Mouse (Mus musculus) c-Kit-positive CD71-positive TER-119-negative erythroid progenitor cells, embryonic 14.5 days (primary cell): Measurements from ENCODE around the gene Tubgcp6.

Experiments
- DNase-seq: peaks from one replicate; pipeline ENCODE4 v3.0.0-alpha.2; 2013; ENCODE audit warnings: low read depth

The Tubgcp6 gene

DNA sequence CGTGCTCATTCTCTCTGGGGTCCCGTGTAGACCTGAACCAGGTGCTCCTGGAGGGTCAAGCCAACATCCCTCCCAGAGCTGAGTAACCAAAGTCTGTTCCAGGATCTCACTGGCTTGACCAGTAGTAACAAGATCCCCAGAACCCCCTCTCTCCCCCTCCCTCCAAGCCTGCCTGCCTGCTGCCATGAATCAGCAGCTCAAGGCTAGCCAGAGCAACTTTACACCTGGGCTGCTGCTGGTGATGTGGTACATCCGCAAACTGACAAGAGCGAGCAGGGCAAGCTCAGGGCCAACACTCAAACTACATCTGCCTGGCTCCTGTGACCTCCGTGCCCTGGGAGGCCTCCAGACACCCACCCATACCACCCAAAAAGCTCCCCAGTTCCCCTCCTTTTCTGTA is 18.5 kb upstream of the Tubgcp6 start:
- DNase-seq = no peak

DNA sequence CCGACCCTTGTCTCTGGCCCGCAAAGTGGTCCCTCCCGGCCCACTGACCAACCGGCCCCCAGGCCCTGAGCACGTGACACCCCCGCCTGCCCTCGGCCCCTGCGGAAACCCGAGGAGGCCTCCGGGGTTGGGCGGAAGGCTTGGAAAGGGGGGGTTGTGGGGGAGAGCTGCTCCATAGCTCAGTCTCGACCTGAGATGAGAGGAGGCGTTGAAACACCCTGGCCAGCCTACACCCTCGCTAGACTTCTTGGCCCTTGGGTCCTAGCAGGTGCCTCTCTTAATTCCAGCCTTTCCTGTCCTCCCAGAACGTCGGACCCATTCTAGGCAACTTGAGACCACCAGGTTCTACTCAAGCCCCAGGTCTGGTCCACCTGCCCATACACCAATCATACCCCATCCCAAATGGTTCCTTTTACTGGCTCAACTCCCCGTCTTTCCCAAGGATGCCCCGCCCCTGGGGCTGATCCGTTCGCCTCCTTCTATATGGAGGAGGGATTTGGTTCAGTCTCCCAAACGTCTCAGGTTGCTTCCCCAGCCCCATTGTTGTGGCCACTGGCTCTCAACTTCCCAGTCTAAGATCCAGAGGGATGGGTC is 17.8 kb upstream of the Tubgcp6 start, which contains the start of gene Mapk12:
Gene Mapk12 (minus strand): TSS at position 45 of the 594 bp plus-strand sequence.
- DNase-seq = no peak

DNA sequence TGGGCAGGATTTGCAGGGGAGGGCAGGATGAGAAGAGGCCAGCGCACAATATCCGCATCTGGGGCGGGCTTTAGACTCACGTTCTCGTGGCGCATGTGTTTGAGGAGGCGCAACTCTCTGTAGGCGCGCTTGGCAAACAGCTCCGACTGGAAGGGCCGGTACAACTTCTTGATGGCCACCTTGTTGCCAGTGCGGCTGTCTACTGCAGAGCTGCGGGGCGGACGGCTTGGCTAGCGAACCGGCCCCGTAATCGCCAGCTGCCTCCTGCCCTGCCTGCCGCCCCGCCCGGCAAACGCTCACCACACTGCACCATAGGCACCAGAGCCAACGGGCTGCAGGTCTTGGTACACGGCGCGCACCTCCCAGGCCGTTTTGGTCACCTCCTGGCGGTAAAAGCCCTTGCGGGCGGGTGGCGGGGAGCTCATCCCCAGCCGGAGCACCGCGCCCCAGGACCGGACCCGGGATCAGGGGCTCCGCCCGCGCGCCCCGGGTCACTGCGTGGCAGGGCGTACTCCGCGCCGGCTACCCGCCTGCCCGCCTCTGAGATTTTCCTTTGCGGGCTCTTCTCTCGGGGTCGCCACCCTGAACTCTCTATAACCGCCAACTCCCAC is 17.2 kb upstream of the Tubgcp6 start:
- DNase-seq = no peak

DNA sequence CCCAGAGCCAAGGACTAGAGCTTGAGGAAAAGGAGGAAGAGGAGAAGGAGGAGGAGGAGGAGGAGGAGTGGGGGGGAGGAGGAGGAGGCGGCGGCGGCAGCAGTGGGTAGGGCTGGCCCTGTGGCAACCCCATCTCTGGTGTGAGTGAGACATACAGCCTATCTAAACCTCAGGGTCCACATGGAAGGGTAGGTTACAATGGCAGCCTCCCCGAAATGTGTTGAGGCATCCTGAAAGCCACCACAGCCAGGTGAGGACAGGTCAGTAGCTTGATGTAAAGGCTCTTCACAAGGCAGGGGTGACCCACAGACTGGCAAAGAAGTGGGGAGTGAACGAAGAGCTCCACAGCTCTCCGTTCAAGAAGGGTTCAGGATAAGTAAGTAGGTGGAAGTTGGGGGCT is 15.6 kb upstream of the Tubgcp6 start:
- no peak for DNase-seq

DNA sequence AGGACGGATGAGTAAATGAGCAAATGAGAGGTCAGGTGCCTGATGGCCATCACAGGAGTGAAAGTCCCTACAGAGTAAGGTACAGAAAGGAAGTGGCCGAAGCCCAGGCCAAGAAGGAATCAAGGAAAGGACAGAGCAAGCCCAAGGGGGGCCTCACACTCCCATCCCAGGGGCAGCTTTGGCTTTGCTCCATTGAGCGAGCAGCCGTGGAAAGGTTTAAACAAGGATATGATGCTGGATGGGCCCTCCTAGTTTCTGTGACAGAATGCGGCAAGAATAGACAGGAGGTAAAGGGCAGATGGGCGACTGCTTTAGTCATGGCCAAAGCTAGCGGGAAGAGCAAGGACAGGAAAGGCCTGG is 15.1 kb upstream of the Tubgcp6 start:
- DNase-seq = no peak

DNA sequence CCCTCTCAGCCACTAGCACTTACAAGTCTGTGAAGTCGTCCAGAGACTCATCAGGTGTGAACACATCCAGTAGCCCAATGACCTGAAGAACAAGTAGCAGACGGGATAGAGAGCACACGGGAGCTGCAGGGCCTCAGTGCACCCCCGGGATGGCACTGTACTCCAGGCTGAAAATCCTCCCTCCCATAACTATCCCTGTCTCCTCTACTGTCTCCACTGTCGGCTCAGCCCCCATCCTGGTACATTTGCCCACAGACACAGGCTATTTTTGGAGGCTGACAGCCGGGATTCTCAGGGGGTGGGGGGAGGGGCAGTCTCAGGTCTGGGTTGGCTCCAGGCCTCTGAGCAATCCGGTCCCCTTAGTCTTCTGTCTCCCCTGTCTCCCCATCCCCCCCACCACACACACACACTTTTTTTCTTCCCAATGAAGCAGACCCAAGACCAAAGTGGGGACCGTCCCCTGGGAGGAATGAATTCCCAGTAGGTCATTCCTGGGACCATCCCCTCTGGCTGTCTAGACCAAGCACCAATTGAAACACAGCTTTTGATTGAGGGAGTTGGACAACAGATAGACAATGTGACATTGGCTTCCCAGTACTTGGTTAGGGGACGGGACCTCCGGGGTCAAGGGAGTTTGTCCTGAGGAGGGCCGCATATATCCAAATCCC is 14.6 kb upstream of the Tubgcp6 start:
- no peak for DNase-seq

DNA sequence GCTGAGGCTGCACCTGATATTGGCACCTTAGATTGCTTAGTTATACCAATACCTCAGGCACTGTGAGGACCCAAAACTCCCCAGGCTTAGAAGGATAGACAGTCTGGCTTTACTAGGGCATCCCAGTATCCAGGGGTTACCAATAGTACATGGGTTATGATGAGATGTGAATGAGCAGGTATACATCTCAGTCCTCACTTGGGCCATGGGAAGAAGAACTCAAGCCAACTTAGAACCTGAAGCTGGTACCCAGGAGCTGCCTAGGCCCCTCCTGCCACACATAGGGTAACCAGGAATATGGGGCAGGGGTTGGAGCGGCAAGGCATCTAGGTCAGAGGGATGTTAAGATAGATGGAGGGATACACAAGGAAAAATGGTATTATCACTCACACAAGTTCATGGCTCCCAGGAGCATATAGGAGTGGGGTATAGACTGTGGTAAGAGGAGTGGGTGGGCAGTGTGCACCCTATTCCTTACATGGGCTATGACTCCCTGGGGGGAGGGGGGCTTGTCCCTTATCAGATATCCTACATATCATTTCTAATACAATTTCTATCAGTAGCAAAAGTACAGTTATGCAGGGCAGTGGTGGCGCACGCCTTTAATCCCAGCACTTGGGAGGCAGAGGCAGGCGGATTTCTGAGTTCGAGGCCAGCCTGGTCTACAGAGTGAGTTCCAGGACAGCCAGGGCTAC is 13.7 kb upstream of the Tubgcp6 start:
- DNase-seq = no peak

DNA sequence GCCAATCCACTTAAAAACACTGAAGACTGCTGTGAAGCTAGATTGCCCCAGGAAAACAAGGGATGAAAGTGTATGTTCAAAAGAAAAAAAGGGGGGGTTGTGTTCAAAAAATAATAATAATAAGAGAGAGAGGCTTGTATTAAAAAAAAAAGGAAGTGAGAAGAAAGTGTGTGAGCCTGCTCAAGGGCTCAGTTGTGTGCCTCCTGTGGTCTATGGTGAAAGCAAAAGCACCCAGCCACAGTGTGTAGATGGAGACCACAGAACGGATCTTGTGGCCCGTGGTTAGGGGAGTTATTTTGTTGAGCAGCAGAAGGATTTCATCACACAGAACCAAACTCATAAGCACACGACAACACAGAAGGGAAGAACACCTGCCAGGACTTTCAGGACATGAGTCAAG is 8.4 kb upstream of the Tubgcp6 start:
- no peak for DNase-seq

DNA sequence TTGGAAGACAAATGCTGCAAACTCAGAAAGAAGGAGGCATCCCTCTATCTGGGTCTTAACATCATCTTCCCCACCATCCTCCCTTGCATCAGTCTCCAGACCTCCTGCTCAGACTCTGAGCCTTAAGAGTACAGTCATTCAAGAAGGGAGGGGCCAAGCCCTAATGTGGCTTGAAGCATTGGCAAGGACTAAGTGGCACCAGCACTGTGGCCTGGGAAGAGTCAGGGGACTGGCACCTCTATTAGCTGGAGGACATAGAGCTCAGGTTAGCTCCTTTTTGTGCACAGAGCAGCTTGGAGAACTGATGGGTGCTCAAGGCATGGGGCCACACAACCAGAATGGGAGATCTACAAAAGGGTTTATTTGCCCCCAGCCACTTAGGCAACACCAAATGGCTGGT is 7.3 kb upstream of the Tubgcp6 start:
- DNase-seq = no peak

DNA sequence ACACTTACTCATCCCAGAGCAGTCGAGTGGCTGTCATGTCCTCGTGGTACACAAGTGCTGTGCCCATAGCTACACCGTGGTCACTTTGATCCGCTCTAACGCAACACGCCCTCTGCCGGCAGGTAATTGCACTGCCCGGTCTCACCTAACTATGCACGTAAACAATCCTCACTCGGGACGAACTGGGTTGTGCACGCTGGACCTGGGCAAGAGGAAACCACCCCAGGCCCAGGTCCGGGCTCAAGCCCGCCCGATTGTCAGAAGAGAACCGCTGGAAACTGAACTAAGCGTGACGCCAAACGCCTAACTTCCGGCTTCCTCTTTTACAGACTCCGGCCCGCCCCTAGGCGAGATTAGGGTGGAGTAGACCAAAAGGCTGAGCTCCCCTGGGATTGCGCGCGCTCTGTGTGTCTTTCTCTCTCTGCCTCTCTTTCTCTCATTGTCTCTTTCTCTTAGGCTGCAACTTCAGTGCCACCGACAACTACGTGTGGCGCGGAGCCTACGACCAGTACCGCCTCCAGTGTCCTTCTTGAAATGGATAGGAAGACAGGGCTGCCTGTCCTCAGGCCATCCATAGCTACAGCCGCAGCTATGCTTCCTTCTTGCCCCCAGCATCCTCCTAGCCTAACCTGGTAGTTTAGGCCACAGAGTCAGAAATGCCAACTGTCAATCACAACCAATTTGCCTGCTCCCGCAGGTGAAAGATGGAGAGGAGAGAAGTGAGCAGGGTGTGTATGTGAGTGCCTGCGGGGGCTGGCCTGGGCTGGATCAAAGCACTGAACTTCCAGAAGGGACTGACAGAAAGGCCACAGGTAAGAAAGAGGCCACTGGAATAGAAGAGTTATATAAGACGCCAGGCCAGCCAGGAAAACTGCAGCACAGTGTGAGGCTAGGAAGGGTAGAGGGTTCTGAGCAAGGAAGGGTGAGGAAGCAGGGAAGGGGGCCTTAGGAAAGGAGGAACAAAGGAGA is 5.8 kb upstream of the Tubgcp6 start, which contains the start of gene Hdac10:
Gene Hdac10 (minus strand): TSS at position 319 of the 969 bp plus-strand sequence.
- DNase-seq = peak; percentile 78

DNA sequence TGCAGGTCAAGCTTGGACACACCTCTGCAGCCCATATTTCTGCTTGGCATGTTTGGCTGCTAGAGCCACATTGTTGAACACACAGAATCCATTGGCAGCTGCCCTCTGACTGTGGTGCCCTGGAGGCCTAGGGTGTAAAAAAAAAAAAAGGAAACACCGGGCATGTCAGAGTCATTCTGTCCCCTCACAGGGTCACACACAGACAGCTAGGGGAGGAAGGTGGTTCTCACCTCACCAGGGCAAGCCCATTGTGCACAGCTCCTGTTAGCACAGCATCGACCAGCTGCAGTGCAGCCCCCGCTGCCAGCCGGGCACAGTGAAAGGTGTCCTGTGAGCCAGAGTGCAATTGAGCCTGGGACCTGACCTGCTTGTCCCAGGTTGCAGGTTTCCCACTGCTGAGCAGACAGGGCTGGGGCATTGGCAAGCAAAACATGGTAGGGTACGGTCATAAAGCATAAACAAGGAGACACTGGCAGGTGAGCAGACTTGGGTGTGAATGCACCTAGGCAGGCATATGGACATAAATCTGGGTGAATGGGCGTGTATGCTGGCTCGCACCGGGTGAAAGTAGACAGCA is 4.5 kb upstream of the Tubgcp6 start:
- DNase-seq = no peak

DNA sequence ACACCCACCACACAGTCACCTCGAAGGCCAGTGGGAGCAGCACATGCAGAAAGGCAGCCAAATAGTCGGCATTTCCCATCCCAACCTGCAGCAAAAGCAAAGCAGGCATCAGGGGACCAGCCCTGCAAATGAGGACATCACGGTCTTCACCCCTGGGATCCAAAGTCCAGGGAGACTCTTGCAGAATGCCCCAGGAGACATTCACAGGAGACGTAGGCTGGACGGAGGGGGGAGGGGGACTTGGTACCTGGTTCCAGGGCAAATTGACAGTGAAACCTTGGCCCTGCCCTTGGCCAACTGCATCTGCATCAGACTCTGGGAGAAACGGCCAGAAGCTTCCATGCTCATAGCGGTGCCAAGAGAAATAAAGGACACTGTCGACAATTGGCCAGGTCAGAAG is 3.7 kb upstream of the Tubgcp6 start:
- DNase-seq = no peak

DNA sequence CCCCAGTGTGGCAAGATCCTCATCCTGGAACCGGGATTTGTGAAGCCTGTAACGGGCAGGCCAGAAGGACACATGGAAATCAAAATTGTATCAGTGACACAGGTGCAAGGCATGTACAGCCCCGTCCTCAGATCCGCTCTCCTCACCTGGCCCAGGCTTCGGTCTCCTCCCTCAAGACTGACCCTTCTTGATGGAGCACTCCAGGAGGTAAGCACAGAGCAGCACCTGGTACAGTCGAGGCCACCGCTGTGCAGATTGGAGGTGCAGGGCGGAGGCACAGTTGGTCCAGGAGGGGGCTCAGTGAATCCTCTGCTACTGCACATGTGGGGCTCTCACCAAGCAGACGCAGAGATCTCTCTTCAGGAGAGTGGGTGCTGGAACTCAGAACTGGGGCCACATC is 2.4 kb upstream of the Tubgcp6 start:
- no peak for DNase-seq

DNA sequence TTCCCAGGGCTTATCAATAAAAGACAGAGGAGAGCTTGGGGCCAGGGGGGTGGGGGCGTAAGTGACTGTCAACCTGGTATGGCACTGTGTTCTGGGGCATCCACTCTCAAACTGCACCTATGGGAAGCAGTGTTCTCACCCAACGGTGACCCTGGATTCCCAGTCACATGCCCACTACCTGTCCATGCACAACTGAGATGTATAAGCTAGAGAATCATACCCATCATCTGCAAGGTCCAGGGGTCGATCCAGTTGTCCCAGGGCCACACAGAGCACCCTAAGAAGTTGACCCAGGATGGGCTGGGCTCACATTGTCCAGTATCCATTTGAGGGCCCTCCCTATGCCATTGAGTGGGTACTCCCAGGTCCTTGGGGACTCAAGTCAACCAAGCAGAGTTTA is 1.4 kb upstream of the Tubgcp6 start:
- DNase-seq = no peak

DNA sequence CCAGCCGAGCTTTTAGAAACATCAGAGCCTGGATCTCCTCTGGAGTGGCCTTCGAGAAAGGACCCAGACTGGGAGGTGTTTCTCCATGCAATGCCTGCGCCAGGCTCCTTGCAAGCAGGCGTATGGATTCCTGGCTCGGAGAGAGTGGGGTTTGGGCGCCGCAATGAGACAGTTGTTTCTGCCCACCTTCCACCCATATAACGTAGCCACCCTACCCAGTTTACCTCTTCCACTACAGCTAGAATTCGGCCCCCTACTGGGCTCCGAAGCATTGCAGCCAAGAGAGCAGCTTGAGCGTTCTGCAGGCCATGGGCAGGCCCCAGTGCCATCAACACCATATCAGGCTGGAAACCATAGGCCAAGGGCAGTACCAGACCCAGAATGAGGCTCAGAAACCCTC is 683 bp upstream of the Tubgcp6 start:
- no peak for DNase-seq

DNA sequence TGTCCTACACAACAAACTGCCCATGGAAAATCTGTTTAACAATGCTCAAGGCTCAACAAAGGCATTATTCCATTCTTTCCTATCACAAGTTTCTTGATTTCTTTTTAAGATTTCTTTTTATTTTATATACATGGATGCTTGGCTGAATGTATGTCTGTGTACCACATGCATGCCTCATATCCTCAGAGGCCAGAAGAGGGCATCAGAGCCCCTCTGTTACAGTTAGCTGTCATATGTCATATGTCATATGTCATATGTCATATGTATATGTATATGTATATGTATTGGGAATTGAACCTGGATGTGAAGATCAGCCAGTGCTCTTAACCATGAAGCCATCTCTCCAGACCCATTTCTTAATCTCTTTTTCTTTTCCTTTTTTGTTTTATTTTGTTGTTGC is 4.9 kb downstream of the Tubgcp6 start:
- no peak for DNase-seq

DNA sequence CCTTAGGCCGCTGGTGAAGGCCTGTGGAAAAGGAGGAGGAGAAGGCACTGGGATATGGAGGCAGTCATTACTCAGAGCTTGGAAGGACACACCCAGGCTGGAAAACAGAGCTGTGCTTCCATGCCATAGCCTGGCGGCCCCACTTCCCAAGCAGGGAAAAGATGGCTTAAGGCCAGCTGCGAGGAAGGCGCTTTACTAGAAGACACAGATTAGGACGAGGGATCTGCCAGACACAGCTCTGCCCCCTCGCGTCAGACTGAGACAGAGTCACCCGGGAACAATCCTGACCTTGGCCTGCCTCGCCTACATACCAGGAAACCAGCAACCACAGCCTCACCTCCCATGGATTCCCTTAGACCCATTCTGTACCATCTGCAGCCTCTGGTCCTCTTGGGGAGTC is 12.8 kb downstream of the Tubgcp6 start:
- DNase-seq = no peak

DNA sequence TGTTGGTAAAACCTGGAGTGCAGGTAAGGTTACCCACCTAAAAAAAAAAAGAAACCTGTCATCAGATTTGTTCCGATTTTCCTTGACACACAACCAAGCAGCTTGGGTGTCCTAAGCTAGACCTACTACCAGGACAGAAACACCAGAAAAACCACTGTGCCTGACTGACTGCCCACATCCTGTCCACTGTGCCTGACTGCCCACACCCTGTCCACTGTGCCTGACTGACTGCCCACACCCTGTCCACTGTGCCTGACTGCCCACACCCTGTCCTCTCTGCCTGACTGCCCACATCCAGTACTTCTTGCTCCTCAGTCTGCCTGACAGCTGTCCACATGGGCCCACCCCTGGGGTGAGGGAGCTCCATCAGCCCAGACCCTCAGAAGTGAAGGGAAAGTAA is 15.9 kb downstream of the Tubgcp6 start:
- DNase-seq = no peak

DNA sequence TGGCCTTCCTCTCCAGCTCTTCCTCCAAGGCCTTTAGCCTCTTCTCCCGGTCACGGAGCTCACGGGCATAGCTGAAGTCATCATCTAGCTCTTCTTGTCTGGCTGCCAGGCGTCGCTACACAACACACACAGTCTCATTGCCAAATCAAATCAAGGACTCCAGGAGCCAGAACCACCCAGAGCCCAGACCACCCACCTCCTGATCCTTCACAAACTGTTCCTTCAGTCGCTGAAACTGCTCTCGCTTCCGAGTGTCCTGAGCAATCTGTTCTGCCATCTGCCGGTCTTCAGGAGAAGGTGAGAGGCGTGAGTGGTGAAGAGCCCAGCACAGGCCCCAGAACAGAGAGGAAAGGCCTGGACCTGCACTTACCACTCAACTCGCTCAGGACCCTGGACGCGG is 16.8 kb downstream of the Tubgcp6 start:
- DNase-seq = no peak

DNA sequence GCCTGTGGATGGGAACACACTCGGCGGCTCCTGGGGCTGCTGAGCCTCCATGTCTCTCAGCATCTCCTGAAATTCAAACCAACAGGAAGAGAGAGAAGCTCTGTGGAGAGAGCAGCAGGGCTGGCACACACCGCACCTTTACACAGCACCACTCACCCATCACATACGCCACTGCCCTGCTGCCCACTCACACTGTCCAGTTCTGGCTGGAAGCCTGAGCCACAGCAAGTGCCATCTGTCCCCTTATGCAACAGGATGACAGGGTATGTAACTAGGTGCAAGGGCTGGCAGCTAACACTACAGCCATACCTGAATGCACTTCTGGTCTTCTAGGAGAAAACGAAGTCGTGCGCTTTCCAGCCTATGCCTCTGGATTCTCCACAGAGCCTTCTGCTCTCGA is 18.5 kb downstream of the Tubgcp6 start:
- no peak for DNase-seq

DNA sequence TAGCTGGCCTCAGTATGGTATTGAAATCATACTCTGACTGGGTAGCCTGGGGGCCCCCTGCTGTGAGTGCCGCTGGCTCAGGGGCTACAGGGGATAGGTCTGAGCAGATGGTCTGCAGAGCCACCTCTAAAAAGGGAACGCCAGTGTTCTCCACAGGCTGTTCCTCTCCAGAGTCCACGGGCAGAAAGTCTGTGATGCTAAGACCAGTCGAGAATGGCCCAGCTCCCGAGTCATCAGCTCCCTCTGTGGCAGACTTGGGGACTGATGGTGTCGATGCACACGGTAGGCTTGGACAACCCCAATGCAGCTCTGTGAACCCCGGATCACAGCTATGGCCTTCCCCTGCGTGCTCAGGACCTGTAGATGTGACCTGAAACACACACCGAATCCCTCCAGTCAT is 19.0 kb downstream of the Tubgcp6 start:
- no peak for DNase-seq

DNA sequence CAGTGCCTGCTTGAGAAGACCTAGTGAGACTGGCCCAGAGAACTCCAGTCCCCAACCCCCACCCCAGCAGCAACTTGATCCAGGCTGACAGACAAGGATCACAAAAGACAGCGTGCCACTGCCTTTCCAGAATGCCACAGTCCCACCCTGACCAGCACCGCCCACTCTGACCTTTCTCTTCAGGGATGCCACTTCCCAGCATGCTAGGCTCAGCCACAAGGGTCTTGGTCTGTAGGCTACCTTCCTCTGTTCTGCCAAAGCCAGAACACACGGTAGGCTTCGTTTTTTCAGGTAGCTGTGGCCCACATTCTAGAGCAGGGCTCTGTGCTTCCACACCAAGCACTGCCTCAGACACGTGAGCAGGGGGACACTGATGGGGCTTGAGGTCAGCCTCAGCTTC is 20.3 kb downstream of the Tubgcp6 start:
- no peak for DNase-seq
